ENCODE assay signal across 9 mouse cellular contexts in genomic region chr1:64615531-64615991, GRCm38 (mm10). TPM values are rescaled to one million over a fixed set of nuclear protein-coding genes. Genes with fewer than 3 reads are reported as not detected.
DNase-seq lines count a peak whose midpoint lies in the region; ATAC-seq and TF ChIP-seq lines count a peak whose summit lies in the region.
"Had no signal": no experiment of that assay in that cellular context is flagged by ENCODE, and none has a peak within 500 bp of the region (broad histone marks: within the 10 kb centered on the region; RNA-seq: fewer than 3 reads in every experiment).

No protein-coding gene starts in this region.

- H3K27ac ChIP-seq in heart, embryonic 12.5 days (ENCODE audit: poor library complexity, severe bottlenecking), result no peak overlapping the region
- H3K27ac ChIP-seq in embryonic facial prominence, embryonic 14.5 days (replicated peaks; ENCODE audit: low read depth, low read length), result peak overlapping the region; percentile 58; the same call in 1 of the 2 replicates
- peak overlapping the region; percentile 53 for H3K27ac ChIP-seq in small intestine, adult 2 months (ENCODE audit: insufficient read depth, low read depth, low read length)

- TF ChIP-seq CTCF in small intestine, adult 2 months (IDR thresholded peaks at IDR 0.05; ENCODE audit: extremely low read depth, insufficient read length, insufficient replicate concordance, low read depth, low read length), result no peak

- H3K4me2 ChIP-seq in heart, embryonic 12.5 days, result 0 out of 2 replicates have a peak overlapping the region, but pooled peaks have one; percentile 9
- H3K4me2 ChIP-seq in embryonic facial prominence, embryonic 14.5 days (ENCODE audit: low read depth, low read length), result peak overlapping the region; percentile 70

- H3K4me3 ChIP-seq in heart, embryonic 12.5 days, result no peak overlapping the region
- H3K4me3 ChIP-seq in megakaryocyte, embryonic 14.5 days (replicated peaks), result peak overlapping the region; percentile 70
- peak overlapping the region; percentile 6; the same call in 1 of the 2 replicates for H3K4me3 ChIP-seq in embryonic facial prominence, embryonic 14.5 days (ENCODE audit: low read depth, low read length)
- peak overlapping the region; percentile 8; the same call in 1 of the 2 replicates for H3K4me3 ChIP-seq in small intestine, adult 2 months (ENCODE audit: low read depth, low read length)

- no peaks in the 10 kb centered on the region for H3K27me3 ChIP-seq in heart, embryonic 12.5 days (replicated peaks)
- no peaks in the 10 kb centered on the region for H3K27me3 ChIP-seq in megakaryocyte, embryonic 14.5 days (replicated peaks)
- H3K27me3 ChIP-seq in embryonic facial prominence, embryonic 14.5 days (replicated peaks; ENCODE audit: control insufficient read depth, insufficient read depth, low read length), result no peaks in the 10 kb centered on the region
- no peaks in the 10 kb centered on the region for H3K27me3 ChIP-seq in small intestine, adult 2 months (ENCODE audit: control insufficient read depth, insufficient read depth, low read length)

- no peak for ATAC-seq in heart, embryonic 12.5 days (ENCODE audit: insufficient number of reproducible peaks, low FRiP score)
- no peak for ATAC-seq in megakaryocyte, adult 5-6 weeks (ENCODE audit: poor library complexity, severe bottlenecking)
- no peak for ATAC-seq in embryonic facial prominence, embryonic 14.5 days (ENCODE audit: low read depth)

- intact Hi-C loops in heart, postnatal 25 days (cut with DNase I), result loop anchor here (5.0 to 10.0 kb wide), 4 partner anchors 83 to 397 kb away; partner anchors contain the start of gene Creb1

- H3K4me1 ChIP-seq in heart, embryonic 12.5 days (replicated peaks), result peaks cover 6% of the 10 kb centered on the region; the same call in 1 of the 2 replicates
- H3K4me1 ChIP-seq in megakaryocyte, embryonic 14.5 days, result peaks cover 37% of the 10 kb centered on the region
- H3K4me1 ChIP-seq in embryonic facial prominence, embryonic 14.5 days (ENCODE audit: control insufficient read depth, insufficient read depth, low read length), result peaks cover 16% of the 10 kb centered on the region
- H3K4me1 ChIP-seq in small intestine, adult 2 months (ENCODE audit: control insufficient read depth, insufficient read depth, insufficient read length, low read length), result no peaks in the 10 kb centered on the region; the same call in 1 of the 2 replicates

- WGBS in heart, embryonic 12.5 days, result 79% methylated on average over 11 of the region's 11 CpGs
- WGBS in embryonic facial prominence, embryonic 14.5 days, result 53% methylated on average over 11 of the region's 11 CpGs
- 80% methylated on average over 11 of the region's 11 CpGs for WGBS in small intestine, adult 2 months

- H3K9ac ChIP-seq in heart, embryonic 12.5 days, result no peak overlapping the region
- peak overlapping the region; percentile 40; the same call in 1 of the 2 replicates for H3K9ac ChIP-seq in embryonic facial prominence, embryonic 14.5 days (ENCODE audit: low read depth, low read length)

- peaks cover 14% of the 10 kb centered on the region for H3K36me3 ChIP-seq in heart, embryonic 12.5 days
- peaks cover 39% of the 10 kb centered on the region for H3K36me3 ChIP-seq in megakaryocyte, embryonic 14.5 days (replicated peaks; ENCODE audit: low read length)
- H3K36me3 ChIP-seq in embryonic facial prominence, embryonic 14.5 days (ENCODE audit: control insufficient read depth, insufficient read depth, low read length), result peaks cover 12% of the 10 kb centered on the region
- no peaks in the 10 kb centered on the region for H3K36me3 ChIP-seq in small intestine, adult 2 months (ENCODE audit: control insufficient read depth, insufficient read depth, low read length)

- DNase-seq in heart, postnatal 25 days (ENCODE audit: low spot score), result no peak
- DNase-seq in embryonic facial prominence, embryonic 14.5 days (ENCODE audit: low spot score), result peak; percentile 70
- no peak for DNase-seq in layer of hippocampus, adult 18-20 months (ENCODE audit: low spot score in 2 of 2)
- no peak for DNase-seq in urinary bladder, postnatal 10 days (ENCODE audit: low spot score)
- DNase-seq: thymus, adult 18-20 months had no signal

- no peaks in the 10 kb centered on the region for H3K9me3 ChIP-seq in heart, embryonic 12.5 days (replicated peaks)
- no peaks in the 10 kb centered on the region for H3K9me3 ChIP-seq in megakaryocyte, embryonic 14.5 days
- no peaks in the 10 kb centered on the region for H3K9me3 ChIP-seq in embryonic facial prominence, embryonic 14.5 days (ENCODE audit: control insufficient read depth, low read length)

- no peak for TF ChIP-seq POLR2A in small intestine, adult 2 months (IDR thresholded peaks at IDR 0.05; ENCODE audit: low read depth, low read length)

RNA-seq across cellular contexts. Expression of gene Mettl21a, which starts 1.5 kb away (rescaled TPM):
- polyA plus RNA-seq in heart, embryonic 12.5 days (2016; fragmentation: Nextera tagmentation; extraction: Ambion mirVana), result 9.9 and 11.2 TPM in 2 replicates
- 1 to 10 TPM; 8.0 to 8.4 TPM for total RNA-seq in heart, postnatal 25 days (2021)
- 2.6 and 9.7 TPM in 2 replicates for polyA plus RNA-seq in megakaryocyte, embryonic 14.5 days (2012; ENCODE audit: insufficient read depth, low replicate concordance)
- 9.9 and 12.2 TPM in 2 replicates for total RNA-seq in megakaryocyte, adult 5-6 weeks (2015)
- total RNA-seq in megakaryocyte, adult 5-6 weeks (2017), result 10.5 and 15.0 TPM in 2 replicates
- polyA plus RNA-seq in embryonic facial prominence, embryonic 14.5 days (2014; fragmentation: Nextera tagmentation; extraction: Ambion mirVana), result 26.4 TPM in 2 replicates
- 3.0 and 4.6 TPM in 2 replicates for polyA plus RNA-seq in small intestine, adult 2 months (2012; rRNA removed)
- 10 to 100 TPM; 11.9 to 12.0 TPM for total RNA-seq in layer of hippocampus, adult 18-20 months (2021)
